Mouse (Mus musculus) neural tube, postnatal 0 days (tissue): ENCODE data around the gene Dnajb12. TPM values are rescaled to one million over a fixed set of nuclear protein-coding genes. Genes with fewer than 3 reads are reported as not detected.

Experiments
- polyA plus RNA-seq: library from polyadenylated mRNA; unstranded; fragments of >200 nt; fragmentation: Nextera tagmentation; extraction: Ambion mirVana; gene quantifications from 2 replicates; pipeline ENCODE4 v1.2.1, GENCODE M21; 2015

The Dnajb12 gene
- 21.4 and 25.7 TPM in 2 replicates for polyA plus RNA-seq

GRCm38 (mm10) chr10:59879255-59880028 lies at the start of gene Dnajb12:
Gene Dnajb12, plus strand, starts transcription at chr10:59879556.

Other genes starting within 250 kb of the Dnajb12 start
- 71.0 and 80.4 TPM in 2 replicates for gene Micu1, start 177.1 kb upstream of the Dnajb12 start, polyA plus RNA-seq
- gene Ddit4, start 72.3 kb downstream of the Dnajb12 start, polyA plus RNA-seq = 74.7 and 80.1 TPM in 2 replicates
- gene Ascc1, start 123.2 kb downstream of the Dnajb12 start, polyA plus RNA-seq = 39.7 and 44.3 TPM in 2 replicates
- 112 and 130 TPM in 2 replicates for gene Anapc16, start 123.6 kb downstream of the Dnajb12 start, polyA plus RNA-seq
- 100.0 and 128 TPM in 2 replicates for gene Spock2, start 226.7 kb downstream of the Dnajb12 start, polyA plus RNA-seq